Mouse (Mus musculus): Measurements from ENCODE around the gene Rassf3.

Rassf3 gene

DNA sequence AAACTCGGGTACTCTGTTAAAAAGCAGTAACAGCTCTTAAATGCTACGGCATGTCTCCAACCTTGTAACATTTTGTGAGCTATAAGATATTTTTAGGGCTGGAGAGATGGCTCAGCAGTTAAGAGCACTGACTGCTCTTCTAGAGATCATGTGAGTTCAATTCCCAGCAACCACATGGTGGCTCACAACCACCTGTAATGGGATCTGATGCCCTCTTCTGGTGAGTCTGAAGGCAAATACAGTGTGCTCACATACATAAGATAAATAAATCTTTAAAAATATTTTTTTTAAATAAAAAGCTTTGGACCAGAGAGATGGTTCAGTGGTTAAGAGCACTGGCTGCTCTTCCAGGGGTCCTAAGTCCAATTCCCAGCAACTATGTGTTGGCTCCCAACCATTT, 115.8 kb downstream of the Rassf3 start:
- DNase-seq = no peak
